Mouse (Mus musculus): ENCODE measurements around the gene Ntn3. TPM values are rescaled to one million over a fixed set of nuclear protein-coding genes. Genes with fewer than 3 reads are reported as not detected.

Gene Ntn3
- polyA plus RNA-seq, 1 experiment = 0.13 TPM

DNA sequence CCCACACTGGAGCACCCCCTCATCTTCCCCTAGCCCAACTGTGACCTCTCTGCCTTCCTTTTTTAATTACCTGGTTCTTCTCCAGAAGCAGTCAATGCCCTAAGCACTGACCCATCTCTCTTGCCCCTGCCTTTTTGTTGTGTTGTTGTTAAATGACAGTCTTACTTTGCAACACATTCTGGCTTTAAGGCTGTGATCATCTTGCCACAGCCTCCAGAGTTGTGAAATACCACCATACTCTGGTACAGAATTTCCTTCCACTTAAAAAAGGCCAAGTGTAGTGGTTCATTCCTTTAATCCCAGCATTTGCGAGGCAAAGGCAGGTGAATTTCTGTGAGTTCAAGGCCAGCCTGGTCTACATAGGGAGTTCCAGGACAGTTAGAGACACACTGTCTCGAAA lies 18.4 kb downstream of the Ntn3 start:
- Histone ChIP-seq H3K4me3 (no peak overlapping the region), H3K79me2 (ENCODE audit: control insufficient read depth, insufficient read depth) (no peaks in the 10 kb centered on the region), H3ac (ENCODE audit: control insufficient read depth, insufficient read length) (no peak overlapping the region), H3K36me3 (ENCODE audit: control insufficient read depth, insufficient read depth) (no peaks in the 10 kb centered on the region), H3K4me2 (ENCODE audit: low read depth) (no peak overlapping the region), H3K27me3 (ENCODE audit: control insufficient read depth, insufficient read depth, insufficient read length) (no peaks in the 10 kb centered on the region)
- no peak for TF ChIP-seq POLR2A (IDR thresholded peaks at IDR 0.05; ENCODE audit: insufficient read length, low read depth)
- no peak for TF ChIP-seq REST (IDR thresholded peaks at IDR 0.05; ENCODE audit: insufficient read depth, insufficient read length)
- TF ChIP-seq TCF12 (IDR thresholded peaks at IDR 0.05; ENCODE audit: insufficient read depth, poor library complexity, severe bottlenecking) = no peak
- TF ChIP-seq TCF3 (IDR thresholded peaks at IDR 0.05; ENCODE audit: insufficient read length, low read depth) = no peak
- TF ChIP-seq POLR2AphosphoS2 (IDR thresholded peaks at IDR 0.05; ENCODE audit: insufficient read length, low read depth) = no peak
- TF ChIP-seq SRF (IDR thresholded peaks at IDR 0.05; ENCODE audit: control insufficient read depth, insufficient read length, low read depth) = no peak
- no peak for TF ChIP-seq MAX (IDR thresholded peaks at IDR 0.05; ENCODE audit: low read depth)
- no peak for TF ChIP-seq MYOD1 (IDR thresholded peaks at IDR 0.05; ENCODE audit: control insufficient read depth in 1 of 3, insufficient read length in 2 of 3, low read depth in 2 of 3)
- no peak for TF ChIP-seq MYOG (IDR thresholded peaks at IDR 0.05; ENCODE audit: control insufficient read depth in 1 of 3, insufficient read depth in 1 of 3, insufficient read length in 2 of 3, low read depth in 2 of 3)
- TF ChIP-seq USF1 (IDR thresholded peaks at IDR 0.05; ENCODE audit: low read depth) = no peak
- TF ChIP-seq E2F4 (IDR thresholded peaks at IDR 0.05; ENCODE audit: insufficient read depth) = no peak
- no peak for TF ChIP-seq CEBPB (IDR thresholded peaks at IDR 0.05; ENCODE audit: insufficient read depth, poor library complexity, severe bottlenecking)

DNA sequence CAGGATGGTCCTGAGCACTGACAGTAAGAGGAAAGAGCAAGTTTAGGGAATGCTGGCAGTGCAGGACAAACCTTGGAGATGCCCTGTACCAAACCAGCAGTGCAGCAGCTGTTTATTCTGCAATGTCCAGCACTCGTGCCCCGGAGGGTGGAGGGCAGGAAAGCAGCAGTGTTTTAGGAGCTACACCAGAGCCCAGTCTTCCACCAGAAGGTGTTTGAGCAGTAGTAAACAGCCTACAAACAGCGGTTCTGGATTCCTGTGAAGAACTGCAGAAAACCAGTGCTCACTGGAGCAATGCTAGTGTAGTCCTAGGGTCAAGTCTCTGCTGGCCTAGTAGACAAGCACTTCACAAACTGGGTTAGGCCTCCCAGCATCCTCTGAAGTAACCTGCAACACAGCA lies 35.1 kb downstream of the Ntn3 start:
- no peak overlapping the region for H3K4me2 ChIP-seq (ENCODE audit: low read depth)
- H3ac ChIP-seq (ENCODE audit: control insufficient read depth, insufficient read length) = no peak overlapping the region
- H3K4me3 ChIP-seq = no peak overlapping the region
- H3K27me3 ChIP-seq (ENCODE audit: control insufficient read depth, insufficient read depth, insufficient read length) = no peaks in the 10 kb centered on the region
- H3K36me3 ChIP-seq (ENCODE audit: control insufficient read depth, insufficient read depth) = no peaks in the 10 kb centered on the region
- TF ChIP-seq CEBPB (IDR thresholded peaks at IDR 0.05; ENCODE audit: insufficient read depth, poor library complexity, severe bottlenecking) = no peak
- TF ChIP-seq MYOG (IDR thresholded peaks at IDR 0.05; ENCODE audit: control insufficient read depth in 1 of 3, insufficient read depth in 1 of 3, insufficient read length in 2 of 3, low read depth in 2 of 3) = no peak
- TF ChIP-seq SRF (IDR thresholded peaks at IDR 0.05; ENCODE audit: control insufficient read depth, insufficient read length, low read depth) = no peak
- TF ChIP-seq MYOD1 (IDR thresholded peaks at IDR 0.05; ENCODE audit: control insufficient read depth in 1 of 3, insufficient read length in 2 of 3, low read depth in 2 of 3) = no peak
- H3K79me2 ChIP-seq (ENCODE audit: control insufficient read depth, insufficient read depth) = no peaks in the 10 kb centered on the region

DNA sequence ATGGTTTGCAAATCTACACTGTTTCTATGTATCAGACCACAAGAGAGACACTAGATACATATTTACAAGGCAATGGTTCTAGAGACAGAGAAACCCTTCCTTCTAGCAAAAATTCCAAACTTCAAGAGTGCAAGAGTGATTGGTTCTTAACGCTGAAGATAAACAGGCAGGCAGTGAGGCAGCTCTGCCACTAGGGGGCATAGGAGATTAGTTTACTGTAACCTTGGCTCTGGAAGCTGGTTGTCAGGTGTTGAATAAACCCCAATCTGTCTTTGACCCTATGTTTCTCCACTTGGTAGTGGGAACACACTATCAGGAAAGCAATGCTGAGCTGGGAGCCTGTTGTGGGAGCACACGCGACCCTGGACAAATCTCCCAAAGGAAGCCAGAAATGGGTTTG lies 35.9 kb downstream of the Ntn3 start:
- Histone ChIP-seq H3K79me2 (ENCODE audit: control insufficient read depth, insufficient read depth) (peaks cover 7% of the 10 kb centered on the region), H3ac (ENCODE audit: control insufficient read depth, insufficient read length) (no peak overlapping the region), H3K36me3 (ENCODE audit: control insufficient read depth, insufficient read depth) (no peaks in the 10 kb centered on the region), H3K4me3 (no peak overlapping the region), H3K4me2 (ENCODE audit: low read depth) (no peak overlapping the region), H3K27me3 (ENCODE audit: control insufficient read depth, insufficient read depth, insufficient read length) (no peaks in the 10 kb centered on the region)
- no peak for TF ChIP-seq POLR2A (IDR thresholded peaks at IDR 0.05; ENCODE audit: insufficient read length, low read depth)
- no peak for TF ChIP-seq MYOD1 (IDR thresholded peaks at IDR 0.05; ENCODE audit: control insufficient read depth in 1 of 3, insufficient read length in 2 of 3, low read depth in 2 of 3)
- no peak for TF ChIP-seq MAX (IDR thresholded peaks at IDR 0.05; ENCODE audit: low read depth)
- TF ChIP-seq POLR2AphosphoS2 (IDR thresholded peaks at IDR 0.05; ENCODE audit: insufficient read length, low read depth) = no peak
- TF ChIP-seq TCF12 (IDR thresholded peaks at IDR 0.05; ENCODE audit: insufficient read depth, poor library complexity, severe bottlenecking) = no peak

DNA sequence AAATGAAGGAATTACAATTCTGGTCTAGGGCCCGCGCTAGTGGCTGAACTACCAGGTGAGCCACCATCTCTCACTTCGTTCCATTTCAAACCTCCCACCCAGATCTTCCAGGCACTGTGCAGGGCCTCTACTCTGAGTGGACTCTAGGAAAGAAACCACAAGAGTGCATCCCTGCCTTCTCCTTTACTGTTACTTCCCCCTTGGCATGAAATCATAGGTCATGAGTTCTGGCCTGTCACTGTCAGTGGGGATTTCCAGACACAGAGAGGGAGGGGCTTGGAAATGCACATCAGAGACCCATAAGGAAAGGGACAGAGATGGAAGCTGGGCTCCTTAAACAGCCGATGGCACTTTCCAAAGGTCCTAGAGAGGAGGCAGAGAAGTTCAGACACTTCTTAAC lies 37.6 kb downstream of the Ntn3 start:
- Histone ChIP-seq H3ac (ENCODE audit: control insufficient read depth, insufficient read length) (no peak overlapping the region), H3K4me3 (no peak overlapping the region), H3K79me2 (ENCODE audit: control insufficient read depth, insufficient read depth) (peaks cover 24% of the 10 kb centered on the region), H3K27me3 (ENCODE audit: control insufficient read depth, insufficient read depth, insufficient read length) (no peaks in the 10 kb centered on the region), H3K36me3 (ENCODE audit: control insufficient read depth, insufficient read depth) (peaks cover 8% of the 10 kb centered on the region), H3K4me2 (ENCODE audit: low read depth) (no peak overlapping the region)
- no peak for TF ChIP-seq POLR2A (IDR thresholded peaks at IDR 0.05; ENCODE audit: insufficient read length, low read depth)
- no peak for TF ChIP-seq MAX (IDR thresholded peaks at IDR 0.05; ENCODE audit: low read depth)
- TF ChIP-seq USF1 (IDR thresholded peaks at IDR 0.05; ENCODE audit: low read depth) = no peak
- TF ChIP-seq TCF12 (IDR thresholded peaks at IDR 0.05; ENCODE audit: insufficient read depth, poor library complexity, severe bottlenecking) = no peak
- TF ChIP-seq POLR2AphosphoS2 (IDR thresholded peaks at IDR 0.05; ENCODE audit: insufficient read length, low read depth) = no peak
- no peak for TF ChIP-seq E2F4 (IDR thresholded peaks at IDR 0.05; ENCODE audit: insufficient read depth)
- TF ChIP-seq MYOG (IDR thresholded peaks at IDR 0.05; ENCODE audit: control insufficient read depth in 1 of 3, insufficient read depth in 1 of 3, insufficient read length in 2 of 3, low read depth in 2 of 3) = no peak
- TF ChIP-seq REST (IDR thresholded peaks at IDR 0.05; ENCODE audit: insufficient read depth, insufficient read length) = no peak
- no peak for TF ChIP-seq TCF3 (IDR thresholded peaks at IDR 0.05; ENCODE audit: insufficient read length, low read depth)
- TF ChIP-seq SRF (IDR thresholded peaks at IDR 0.05; ENCODE audit: control insufficient read depth, insufficient read length, low read depth) = no peak
- TF ChIP-seq CEBPB (IDR thresholded peaks at IDR 0.05; ENCODE audit: insufficient read depth, poor library complexity, severe bottlenecking) = no peak
- TF ChIP-seq MYOD1 (IDR thresholded peaks at IDR 0.05; ENCODE audit: control insufficient read depth in 1 of 3, insufficient read length in 2 of 3, low read depth in 2 of 3) = no peak

DNA sequence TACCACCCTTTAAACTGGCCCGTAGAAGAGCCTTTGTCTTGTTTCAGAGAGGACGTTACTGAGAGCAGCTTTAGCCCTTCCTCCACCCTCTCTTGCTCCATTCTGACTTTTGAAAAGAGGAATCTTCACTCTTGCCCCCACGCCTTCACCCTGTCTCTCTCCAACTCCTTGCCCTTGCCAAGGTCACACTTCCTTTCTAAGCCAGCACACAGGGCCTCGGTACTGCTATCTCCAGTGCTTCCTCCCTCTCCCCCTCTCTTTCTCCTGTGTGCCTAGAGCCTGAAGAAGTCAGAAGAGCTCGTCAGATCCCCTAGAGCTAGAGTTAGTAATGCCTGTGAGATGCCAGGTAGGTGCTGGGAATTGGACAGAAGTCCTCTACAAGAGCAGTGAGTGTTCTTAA lies 38.6 kb downstream of the Ntn3 start:
- TF ChIP-seq REST (IDR thresholded peaks at IDR 0.05; ENCODE audit: insufficient read depth, insufficient read length) = no peak
- no peak for TF ChIP-seq POLR2A (IDR thresholded peaks at IDR 0.05; ENCODE audit: insufficient read length, low read depth)
- no peak for TF ChIP-seq SRF (IDR thresholded peaks at IDR 0.05; ENCODE audit: control insufficient read depth, insufficient read length, low read depth)
- TF ChIP-seq POLR2AphosphoS2 (IDR thresholded peaks at IDR 0.05; ENCODE audit: insufficient read length, low read depth) = no peak
- TF ChIP-seq CEBPB (IDR thresholded peaks at IDR 0.05; ENCODE audit: insufficient read depth, poor library complexity, severe bottlenecking) = no peak
- no peak for TF ChIP-seq TCF3 (IDR thresholded peaks at IDR 0.05; ENCODE audit: insufficient read length, low read depth)
- H3K79me2 ChIP-seq (ENCODE audit: control insufficient read depth, insufficient read depth) = peaks cover 30% of the 10 kb centered on the region
- H3K27me3 ChIP-seq (ENCODE audit: control insufficient read depth, insufficient read depth, insufficient read length) = no peaks in the 10 kb centered on the region
- H3K36me3 ChIP-seq (ENCODE audit: control insufficient read depth, insufficient read depth) = peaks cover 11% of the 10 kb centered on the region
- no peak overlapping the region for H3K4me2 ChIP-seq (ENCODE audit: low read depth)
- no peak overlapping the region for H3ac ChIP-seq (ENCODE audit: control insufficient read depth, insufficient read length)
- no peak overlapping the region for H3K4me3 ChIP-seq

Measured in myocyte (in vitro differentiated cells).